Mouse (Mus musculus) erythroblast, adult 5-6 weeks (primary cell): ENCODE data around the gene Aplnr. TPM values are rescaled to one million over a fixed set of nuclear protein-coding genes. Genes with fewer than 3 reads are reported as not detected.

ENCODE experiments used
- ATAC-seq: replicated peaks from 2 replicates; pipeline ENCODE4 v1.8.0; 2016; ENCODE audit warnings: moderate number of reproducible peaks, mild to moderate bottlenecking, moderate TSS enrichment, inconsistent platforms; ENCODE audit not compliant: poor library complexity, low FRiP score, severe bottlenecking
- total RNA-seq, 2 experiments: library from RNA; stranded (forward) in 1 of 2; stranded (reverse) in 1 of 2; fragments of 150-400 nt in 1 of 2; fragments of 200-764, 138-1000 nt in 1 of 2; gene quantifications; 2 replicates each; pipeline versions ENCODE4 v1.2.3 to v1.2.4; 2015 to 2017; ENCODE audit warnings: low replicate concordance in 2 of 2

Aplnr gene
- total RNA-seq, 2 experiments from 2014 or later = 0.34 TPM; not detected in 1

DNA sequence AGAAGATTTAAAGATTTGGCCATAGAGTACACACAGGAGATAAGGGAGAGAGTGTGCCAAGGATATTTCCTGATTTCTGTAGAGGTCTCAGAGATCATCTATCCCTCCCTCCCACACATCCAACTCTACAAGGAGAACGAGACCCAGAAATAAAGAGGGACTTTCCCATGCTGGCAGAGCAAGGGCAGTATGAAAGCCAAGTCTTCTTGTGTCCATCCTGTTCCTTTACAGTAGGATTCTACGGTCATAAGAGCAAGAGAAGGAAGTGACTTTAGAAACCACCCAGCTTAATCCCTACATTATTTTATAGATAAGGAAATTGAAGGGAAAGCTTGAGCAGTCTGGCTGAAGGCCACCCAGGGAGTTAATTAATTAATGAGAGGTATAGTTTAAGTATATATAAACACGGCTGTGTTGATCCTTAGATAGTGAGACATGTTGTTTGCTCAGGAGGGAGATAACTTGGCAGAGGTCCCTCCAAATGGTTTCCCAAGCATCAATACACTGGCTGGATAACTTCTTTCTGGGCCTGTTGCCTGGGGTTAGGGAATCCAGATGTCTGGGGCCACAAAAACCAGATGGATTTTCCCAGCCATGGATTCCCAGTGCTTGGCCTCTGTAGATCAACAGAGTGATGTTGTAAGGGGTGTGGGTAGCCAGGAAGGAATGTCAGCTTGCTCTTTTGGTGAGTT lies 36.2 kb downstream of the Aplnr start:
- no peak for ATAC-seq

GRCm38 (mm10) chr2:85172763-85173103 lies 36.7 kb downstream of the Aplnr start:
- no peak for ATAC-seq

DNA sequence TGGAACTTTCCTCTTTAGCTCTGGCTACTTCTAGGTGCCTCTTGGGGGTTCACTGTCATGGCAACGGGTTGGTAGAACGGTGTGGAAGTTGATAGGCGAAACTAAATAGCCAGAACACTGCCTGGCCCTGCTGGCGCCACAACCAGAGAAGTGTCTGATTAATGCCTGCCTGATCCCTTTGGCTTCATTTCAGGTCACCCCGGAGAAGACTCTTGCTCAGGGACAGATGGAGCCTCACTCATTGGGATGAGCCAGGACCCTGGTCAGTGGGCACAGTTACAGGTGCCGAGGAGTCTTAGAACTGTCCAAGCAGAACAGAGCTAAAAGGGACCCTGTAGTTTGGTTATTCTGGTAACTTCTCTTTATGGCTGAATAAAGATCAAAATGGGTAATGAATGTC lies 37.5 kb downstream of the Aplnr start:
- no peak for ATAC-seq

GRCm38 (mm10) chr2:85178139-85178800 lies 42.2 kb downstream of the Aplnr start:
- ATAC-seq = no peak

DNA sequence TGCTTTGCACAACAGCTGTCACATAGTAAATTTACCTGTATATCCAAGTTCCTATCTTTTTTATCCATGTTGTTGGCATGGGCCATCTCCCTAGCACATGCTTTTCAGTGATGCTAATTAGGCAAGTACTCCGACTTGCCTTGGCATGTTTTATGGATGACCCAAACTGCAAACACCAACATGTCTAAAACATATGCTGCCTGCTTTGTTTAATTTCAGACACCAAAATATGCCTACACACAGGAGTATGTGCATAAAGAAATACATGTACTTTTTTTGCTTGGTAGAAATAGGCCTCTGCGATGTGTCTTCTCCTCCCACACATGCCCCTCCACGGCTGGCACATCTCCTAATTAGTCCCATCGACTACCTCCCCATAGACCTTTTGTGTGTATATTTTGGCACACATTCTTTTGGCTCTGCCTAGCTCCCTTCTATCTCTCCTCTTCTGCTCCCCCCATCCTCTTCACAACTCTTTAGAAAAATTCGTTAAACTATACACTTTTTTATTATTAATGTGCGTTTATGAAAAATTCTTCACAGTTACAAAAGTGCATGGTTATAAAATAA lies 51.6 kb downstream of the Aplnr start:
- no peak for ATAC-seq

Other genes starting within 250 kb of the Aplnr start
- not detected in 2 replicates for gene Rtn4rl2, start 249.5 kb upstream of the Aplnr start, total RNA-seq (2015; ENCODE audit: low replicate concordance)
- not detected in 2 replicates for gene Rtn4rl2, start 249.5 kb upstream of the Aplnr start, total RNA-seq (2017; ENCODE audit: low replicate concordance)
- 207 and 247 TPM in 2 replicates for gene Slc43a3, start 199.6 kb upstream of the Aplnr start, total RNA-seq (2015; ENCODE audit: low replicate concordance)
- gene Slc43a3, start 199.6 kb upstream of the Aplnr start, total RNA-seq (2017; ENCODE audit: low replicate concordance) = 227 and 246 TPM in 2 replicates
- 140 and 215 TPM in 2 replicates for gene Prg2, start 155.8 kb upstream of the Aplnr start, total RNA-seq (2015; ENCODE audit: low replicate concordance)
- 429 and 503 TPM in 2 replicates for gene Prg2, start 155.8 kb upstream of the Aplnr start, total RNA-seq (2017; ENCODE audit: low replicate concordance)
- 21.7 and 30.7 TPM in 2 replicates for gene Prg3, start 148.0 kb upstream of the Aplnr start, total RNA-seq (2015; ENCODE audit: low replicate concordance)
- 20.4 and 21.9 TPM in 2 replicates for gene Prg3, start 148.0 kb upstream of the Aplnr start, total RNA-seq (2017; ENCODE audit: low replicate concordance)
- gene Ssrp1, start 99.0 kb upstream of the Aplnr start, total RNA-seq (2015; ENCODE audit: low replicate concordance) = 54.8 and 61.9 TPM in 2 replicates
- 111 and 113 TPM in 2 replicates for gene Ssrp1, start 99.0 kb upstream of the Aplnr start, total RNA-seq (2017; ENCODE audit: low replicate concordance)
- gene P2rx3, start 98.8 kb upstream of the Aplnr start, total RNA-seq (2015; ENCODE audit: low replicate concordance) = not detected in 2 replicates
- gene P2rx3, start 98.8 kb upstream of the Aplnr start, total RNA-seq (2017; ENCODE audit: low replicate concordance) = not detected in 2 replicates
- not detected in 2 replicates for gene Tnks1bp1, start 88.2 kb upstream of the Aplnr start, total RNA-seq (2015; ENCODE audit: low replicate concordance)
- 1.2 and 1.5 TPM in 2 replicates for gene Tnks1bp1, start 88.2 kb upstream of the Aplnr start, total RNA-seq (2017; ENCODE audit: low replicate concordance)
- not detected in 2 replicates for gene Lrrc55, start 61.0 kb downstream of the Aplnr start, total RNA-seq (2015; ENCODE audit: low replicate concordance)
- 0.28 TPM in 1 of 2 replicates, not detected in the other for gene Lrrc55, start 61.0 kb downstream of the Aplnr start, total RNA-seq (2017; ENCODE audit: low replicate concordance)
- not detected in 2 replicates for gene Olfr987, start 203.1 kb downstream of the Aplnr start, total RNA-seq (2015; ENCODE audit: low replicate concordance)
- not detected in 2 replicates for gene Olfr987, start 203.1 kb downstream of the Aplnr start, total RNA-seq (2017; ENCODE audit: low replicate concordance)
- gene Olfr988, start 227.0 kb downstream of the Aplnr start, total RNA-seq (2015; ENCODE audit: low replicate concordance) = not detected in 2 replicates
- gene Olfr988, start 227.0 kb downstream of the Aplnr start, total RNA-seq (2017; ENCODE audit: low replicate concordance) = not detected in 2 replicates